Mouse (Mus musculus) gastrocnemius, postnatal 4 days (tissue): ENCODE data around the gene H2-M1. TPM values are rescaled to one million over a fixed set of nuclear protein-coding genes. Genes with fewer than 3 reads are reported as not detected.

Experiments used
- DNase-seq, 2 experiments: peaks; one replicate each; pipeline ENCODE4 v3.0.0; 2021 to 2022; ENCODE audit warnings: low spot score in 2 of 2, mixed read lengths in 2 of 2
- long read RNA-seq, 2 experiments: library from polyadenylated mRNA; stranded (forward); transcript quantifications; one replicate each; pipeline ENCODE4 v2.0.0; 2021
- total RNA-seq, 2 experiments: library from RNA; stranded (reverse); gene quantifications; 2 replicates each; pipeline ENCODE4 v1.2.3; 2021

Gene H2-M1
- total RNA-seq, result not detected
- long read RNA-seq, experiment 1, result 0 reads
- long read RNA-seq, experiment 2, result 0 reads

GRCm38 (mm10) chr17:36672119-36672518 is at the start of gene H2-M1:
Gene H2-M1 (minus strand): TSS chr17:36672219.
- no peak for DNase-seq

DNA sequence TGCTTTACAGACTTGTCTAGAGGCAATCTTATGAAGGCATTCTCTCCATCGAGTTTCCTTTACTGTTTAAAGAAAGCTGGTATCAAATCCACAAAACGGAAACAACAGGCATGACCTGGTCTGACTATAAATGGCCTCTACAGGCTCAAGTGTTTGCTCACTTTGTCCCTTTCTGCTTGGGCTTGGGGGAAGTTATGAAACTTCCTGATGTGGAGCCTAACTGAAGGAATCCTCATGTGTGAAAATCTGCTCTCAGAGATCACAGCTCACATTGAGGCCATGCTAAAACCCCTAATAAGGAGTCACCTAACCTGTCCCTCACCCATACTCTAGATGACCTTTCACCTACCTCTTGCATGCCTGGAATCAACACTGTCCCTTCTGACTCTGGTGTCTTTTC is 25.7 kb upstream of the H2-M1 start:
- no peak for DNase-seq

- DNase-seq, result no peak
Observed at GRCm38 (mm10) chr17:36642566-36642965, 29.5 kb downstream of the H2-M1 start, which contains the start of gene H2-M9. Gene H2-M9 (minus strand): TSS chr17:36642666.

Other genes starting within 250 kb of the H2-M1 start
- not detected for gene H2-M10.4, start 209.9 kb downstream of the H2-M1 start, total RNA-seq
- gene H2-M11, start 125.1 kb downstream of the H2-M1 start, total RNA-seq, result not detected
- gene H2-M9, start 29.6 kb downstream of the H2-M1 start, total RNA-seq, result not detected
- not detected for gene H2-M10.5, start 100.7 kb upstream of the H2-M1 start, total RNA-seq
- not detected for gene H2-M10.6, start 140.0 kb upstream of the H2-M1 start, total RNA-seq
- 10 to 100 TPM; 24.3 to 25.6 TPM for gene Trim26, start 164.9 kb upstream of the H2-M1 start, total RNA-seq
- gene Trim15, start 195.0 kb upstream of the H2-M1 start, total RNA-seq, result not detected
- gene Trim10, start 197.4 kb upstream of the H2-M1 start, total RNA-seq, result under 1 TPM; 0.20 to 0.80 TPM
- not detected for gene Trim40, start 217.9 kb upstream of the H2-M1 start, total RNA-seq
- gene Trim31, start 225.9 kb upstream of the H2-M1 start, total RNA-seq, result not detected